Mouse (Mus musculus) hindbrain, embryonic 12.5 days (tissue): ENCODE results near the gene Tmc3. TPM values are rescaled to one million over a fixed set of nuclear protein-coding genes. Genes with fewer than 3 reads are reported as not detected.

Experiments used
- ATAC-seq: fragments of 200-750 bp; cut with Nextera tagmentation; 2 replicates; pipeline ENCODE4 v1.8.0; 2017; ENCODE audit warnings: moderate TSS enrichment; ENCODE audit not compliant: low FRiP score
- H3K27ac ChIP-seq: fragments of 300-500 bp; sonication (generic); 2 replicates; pipeline ENCODE4 v1.5.1; 2016; ENCODE audit warnings: mild to moderate bottlenecking
- H3K27me3 ChIP-seq: fragments of 300-500 bp; sonication (generic); 2 replicates; pipeline ENCODE4 v1.6.1; 2016; ENCODE audit warnings: mild to moderate bottlenecking
- H3K36me3 ChIP-seq: fragments of 300-500 bp; sonication (generic); 2 replicates; pipeline ENCODE4 v1.6.1; 2016; ENCODE audit warnings: mild to moderate bottlenecking
- H3K4me1 ChIP-seq: fragments of 300-500 bp; sonication (generic); 2 replicates; pipeline ENCODE4 v1.6.1; 2016
- H3K4me2 ChIP-seq: fragments of 300-500 bp; sonication (generic); replicated peaks from 2 replicates; pipeline ENCODE4 v1.6.1; 2016; ENCODE audit warnings: mild to moderate bottlenecking
- H3K4me3 ChIP-seq: fragments of 300-500 bp; sonication (generic); 2 replicates; pipeline ENCODE4 v1.5.1; 2016; ENCODE audit warnings: mild to moderate bottlenecking
- H3K9ac ChIP-seq: fragments of 300-500 bp; sonication (generic); 2 replicates; pipeline ENCODE4 v1.6.1; 2016; ENCODE audit warnings: mild to moderate bottlenecking, moderate library complexity
- H3K9me3 ChIP-seq: fragments of 300-500 bp; sonication (generic); replicated peaks from 2 replicates; pipeline ENCODE4 v1.6.1; 2016; ENCODE audit warnings: mild to moderate bottlenecking
- WGBS: fragments of 180-500 bp; shearing (Covaris S2); methylation state at CpG from one replicate; pipeline ENCODE4 v1.1.7; 2016; 5-methylcytosine and 5-hydroxymethylcytosine counted together
- polyA plus RNA-seq: library from polyadenylated mRNA; unstranded; fragments of >200 nt; fragmentation: Nextera tagmentation; extraction: Ambion mirVana; gene quantifications from 2 replicates; pipeline ENCODE4 v1.2.1, GENCODE M21; 2016

Gene Tmc3
- polyA plus RNA-seq, 1 experiment from 2014 or later: 0.26 TPM

- no peak overlapping the region for H3K9ac ChIP-seq
- H3K4me3 ChIP-seq: no peak overlapping the region
- no peaks in the 10 kb centered on the region for H3K9me3 ChIP-seq
- H3K36me3 ChIP-seq: no peaks in the 10 kb centered on the region
- no peaks in the 10 kb centered on the region for H3K27me3 ChIP-seq
- no peak for ATAC-seq
- H3K27ac ChIP-seq: no peak overlapping the region
- WGBS: 85% methylated on average over 2 of the region's 2 CpGs
- no peaks in the 10 kb centered on the region for H3K4me1 ChIP-seq
- H3K4me2 ChIP-seq: no peak overlapping the region
Measured at GRCm38 (mm10) chr7:83644761-83645160, 60.0 kb downstream of the Tmc3 start.

- no peaks in the 10 kb centered on the region for H3K36me3 ChIP-seq
Measured at GRCm38 (mm10) chr7:83645476-83645875, 60.7 kb downstream of the Tmc3 start.

GRCm38 (mm10) chr7:83648807-83649206, 64.1 kb downstream of the Tmc3 start:
- no peaks in the 10 kb centered on the region for H3K27me3 ChIP-seq
- H3K9me3 ChIP-seq: no peaks in the 10 kb centered on the region
- no peak overlapping the region for H3K9ac ChIP-seq
- 80% methylated on average over 7 of the region's 7 CpGs for WGBS
- H3K36me3 ChIP-seq: no peaks in the 10 kb centered on the region
- H3K27ac ChIP-seq: no peak overlapping the region
- no peak for ATAC-seq
- no peaks in the 10 kb centered on the region for H3K4me1 ChIP-seq
- H3K4me2 ChIP-seq: no peak overlapping the region
- no peak overlapping the region for H3K4me3 ChIP-seq

More at GRCm38 (mm10) chr7:83645476-83645875, 60.7 kb downstream of the Tmc3 start:
- no peaks in the 10 kb centered on the region for H3K27me3 ChIP-seq
- no peak overlapping the region for H3K9ac ChIP-seq
- H3K4me2 ChIP-seq: no peak overlapping the region
- H3K4me1 ChIP-seq: no peaks in the 10 kb centered on the region
- no peak overlapping the region for H3K4me3 ChIP-seq
- H3K9me3 ChIP-seq: no peaks in the 10 kb centered on the region
- no peak for ATAC-seq
- WGBS: 86% methylated on average over 5 of the region's 5 CpGs
- no peak overlapping the region for H3K27ac ChIP-seq

GRCm38 (mm10) chr7:83650638-83651037, 65.9 kb downstream of the Tmc3 start:
- WGBS: 91% methylated on average over 5 of the region's 5 CpGs
- no peak overlapping the region for H3K27ac ChIP-seq
- ATAC-seq: no peak
- H3K9me3 ChIP-seq: no peaks in the 10 kb centered on the region
- no peak overlapping the region for H3K4me3 ChIP-seq
- H3K27me3 ChIP-seq: no peaks in the 10 kb centered on the region
- no peaks in the 10 kb centered on the region for H3K4me1 ChIP-seq
- H3K4me2 ChIP-seq: no peak overlapping the region
- no peaks in the 10 kb centered on the region for H3K36me3 ChIP-seq
- H3K9ac ChIP-seq: no peak overlapping the region

GRCm38 (mm10) chr7:83652498-83652897, 67.8 kb downstream of the Tmc3 start:
- Histone ChIP-seq H3K27ac (no peak overlapping the region), H3K4me1 (no peaks in the 10 kb centered on the region), H3K4me2 (no peak overlapping the region), H3K27me3 (no peaks in the 10 kb centered on the region), H3K9me3 (no peaks in the 10 kb centered on the region), H3K36me3 (no peaks in the 10 kb centered on the region), H3K9ac (no peak overlapping the region), H3K4me3 (no peak overlapping the region)
- 88% methylated on average over 5 of the region's 5 CpGs for WGBS
- no peak for ATAC-seq

- Histone ChIP-seq H3K4me2 (no peak overlapping the region), H3K27me3 (no peaks in the 10 kb centered on the region), H3K9me3 (no peaks in the 10 kb centered on the region), H3K4me1 (no peaks in the 10 kb centered on the region), H3K4me3 (no peak overlapping the region), H3K27ac (no peak overlapping the region), H3K9ac (no peak overlapping the region), H3K36me3 (no peaks in the 10 kb centered on the region)
- ATAC-seq: no peak
- 87% methylated on average over 2 of the region's 2 CpGs for WGBS
Measured at GRCm38 (mm10) chr7:83653605-83654051, 68.9 kb downstream of the Tmc3 start.

GRCm38 (mm10) chr7:83654196-83654595, 69.5 kb downstream of the Tmc3 start:
- Histone ChIP-seq H3K4me2 (no peak overlapping the region), H3K36me3 (no peaks in the 10 kb centered on the region), H3K9ac (no peak overlapping the region), H3K27me3 (no peaks in the 10 kb centered on the region), H3K27ac (no peak overlapping the region), H3K4me1 (no peaks in the 10 kb centered on the region), H3K4me3 (no peak overlapping the region), H3K9me3 (no peaks in the 10 kb centered on the region)
- WGBS: 93% methylated on average over 2 of the region's 2 CpGs
- ATAC-seq: no peak

GRCm38 (mm10) chr7:83654938-83655630, 70.4 kb downstream of the Tmc3 start:
- H3K4me3 ChIP-seq: no peak overlapping the region
- 69% methylated on average over 5 of the region's 5 CpGs for WGBS
- ATAC-seq: no peak
- H3K4me1 ChIP-seq: no peaks in the 10 kb centered on the region
- H3K9me3 ChIP-seq: no peaks in the 10 kb centered on the region
- H3K36me3 ChIP-seq: no peaks in the 10 kb centered on the region
- no peak overlapping the region for H3K27ac ChIP-seq
- no peak overlapping the region for H3K9ac ChIP-seq
- no peaks in the 10 kb centered on the region for H3K27me3 ChIP-seq
- no peak overlapping the region for H3K4me2 ChIP-seq

GRCm38 (mm10) chr7:83658716-83659115, 74.0 kb downstream of the Tmc3 start:
- H3K27ac ChIP-seq: no peak overlapping the region
- no peak overlapping the region for H3K4me3 ChIP-seq
- H3K9me3 ChIP-seq: no peaks in the 10 kb centered on the region
- no peaks in the 10 kb centered on the region for H3K27me3 ChIP-seq
- no peaks in the 10 kb centered on the region for H3K4me1 ChIP-seq
- ATAC-seq: no peak
- H3K9ac ChIP-seq: no peak overlapping the region
- H3K4me2 ChIP-seq: no peak overlapping the region
- H3K36me3 ChIP-seq: no peaks in the 10 kb centered on the region
- WGBS: 50% methylated on average over 1 of the region's 1 CpGs

- ATAC-seq: no peak
- H3K4me2 ChIP-seq: no peak overlapping the region
- 92% methylated on average over 9 of the region's 9 CpGs for WGBS
Measured at GRCm38 (mm10) chr7:83659159-83660065, 74.7 kb downstream of the Tmc3 start.

GRCm38 (mm10) chr7:83660273-83660691, 75.6 kb downstream of the Tmc3 start:
- Histone ChIP-seq H3K9me3 (no peaks in the 10 kb centered on the region), H3K36me3 (no peaks in the 10 kb centered on the region), H3K4me1 (no peaks in the 10 kb centered on the region), H3K4me2 (no peak overlapping the region), H3K27me3 (no peaks in the 10 kb centered on the region), H3K27ac (no peak overlapping the region), H3K4me3 (no peak overlapping the region), H3K9ac (no peak overlapping the region)
- 93% methylated on average over 11 of the region's 11 CpGs for WGBS
- no peak for ATAC-seq

More at GRCm38 (mm10) chr7:83659159-83660065, 74.7 kb downstream of the Tmc3 start:
- no peak overlapping the region for H3K9ac ChIP-seq
- no peak overlapping the region for H3K27ac ChIP-seq
- H3K36me3 ChIP-seq: no peaks in the 10 kb centered on the region
- no peaks in the 10 kb centered on the region for H3K27me3 ChIP-seq
- H3K9me3 ChIP-seq: no peaks in the 10 kb centered on the region
- no peak overlapping the region for H3K4me3 ChIP-seq
- no peaks in the 10 kb centered on the region for H3K4me1 ChIP-seq

- 93% methylated on average over 10 of the region's 10 CpGs for WGBS
Measured at GRCm38 (mm10) chr7:83661031-83661430, 76.3 kb downstream of the Tmc3 start.

More at GRCm38 (mm10) chr7:83661031-83661430, 76.3 kb downstream of the Tmc3 start:
- no peak overlapping the region for H3K9ac ChIP-seq
- H3K9me3 ChIP-seq: no peaks in the 10 kb centered on the region
- no peak for ATAC-seq
- H3K4me2 ChIP-seq: no peak overlapping the region
- H3K36me3 ChIP-seq: no peaks in the 10 kb centered on the region
- H3K4me3 ChIP-seq: no peak overlapping the region
- H3K27ac ChIP-seq: no peak overlapping the region
- H3K27me3 ChIP-seq: no peaks in the 10 kb centered on the region
- no peaks in the 10 kb centered on the region for H3K4me1 ChIP-seq
